Mouse (Mus musculus) hindbrain, postnatal 0 days (tissue): ENCODE data around the gene Fdxacb1. TPM values are rescaled to one million over a fixed set of nuclear protein-coding genes. Genes with fewer than 3 reads are reported as not detected.

Experiments
- ATAC-seq: fragments of 200-750 bp; cut with Nextera tagmentation; 2 replicates; pipeline ENCODE4 v1.8.0; 2017; ENCODE audit warnings: mild to moderate bottlenecking, moderate TSS enrichment, moderate library complexity
- DNase-seq: peaks from one replicate; pipeline ENCODE4 v3.0.0-alpha.2; 2015; ENCODE audit warnings: low spot score
- H3K27ac ChIP-seq: fragments of 300-500 bp; sonication (generic); 2 replicates; pipeline ENCODE4 v1.5.1; 2014; ENCODE audit warnings: mild to moderate bottlenecking
- H3K27me3 ChIP-seq: fragments of 300-500 bp; sonication (generic); 2 replicates; pipeline ENCODE4 v1.6.1; 2014; ENCODE audit warnings: low read length, mixed read lengths; ENCODE audit not compliant: insufficient read depth
- H3K36me3 ChIP-seq: fragments of 300-500 bp; sonication (generic); 2 replicates; pipeline ENCODE4 v1.6.1; 2014; ENCODE audit warnings: low read length, mixed read lengths; ENCODE audit not compliant: insufficient read depth
- H3K4me1 ChIP-seq: fragments of 300-500 bp; sonication (generic); 2 replicates; pipeline ENCODE4 v1.6.1; 2014; ENCODE audit warnings: antibody characterized with exemption, low read length, mixed read lengths; ENCODE audit not compliant: insufficient read depth
- H3K4me2 ChIP-seq: fragments of 300-500 bp; sonication (generic); 2 replicates; pipeline ENCODE4 v1.6.1; 2014; ENCODE audit warnings: low read depth, mild to moderate bottlenecking, low read length, moderate library complexity, mixed read lengths
- H3K4me3 ChIP-seq: fragments of 300-500 bp; sonication (generic); 2 replicates; pipeline ENCODE4 v1.5.1; 2014; ENCODE audit warnings: low read length
- H3K9ac ChIP-seq: fragments of 300-500 bp; sonication (generic); replicated peaks from 2 replicates; pipeline ENCODE4 v1.6.1; 2014; ENCODE audit warnings: mild to moderate bottlenecking, low read length, moderate library complexity, mixed read lengths
- H3K9me3 ChIP-seq: fragments of 300-500 bp; sonication (generic); 2 replicates; pipeline ENCODE4 v1.6.1; 2016; ENCODE audit warnings: low read length, mixed read lengths
- CTCF ChIP-seq: IDR thresholded peaks from 2 replicates; pipeline ENCODE4 v1.5.1; 2016; ENCODE audit warnings: antibody characterized with exemption, control low read depth, low read depth
- WGBS: fragments of 180-500 bp; shearing (Covaris S2); extraction: QIAGEN DNeasy Blood & Tissue Kit; methylation state at CpG from one replicate; pipeline ENCODE4 v1.1.7; 2014; 5-methylcytosine and 5-hydroxymethylcytosine counted together
- polyA plus RNA-seq: library from polyadenylated mRNA; unstranded; fragments of >200 nt; fragmentation: Nextera tagmentation; extraction: Ambion mirVana; gene quantifications from 2 replicates; pipeline ENCODE4 v1.2.1, GENCODE M21; 2015
- total RNA-seq: library from RNA; depleted of rRNA; stranded (reverse); fragments of >200 nt; gene quantifications from 2 replicates; pipeline ENCODE4 v1.2.3, GENCODE M21; 2014

The Fdxacb1 gene
- total and polyA plus RNA-seq, 2 experiments from 2014 or later = 8.9 to 12.0 TPM

GRCm38 (mm10) chr9:50746214-50746677 is 21.8 kb upstream of the Fdxacb1 start, which contains the start of gene 2310030G06Rik:
Gene 2310030G06Rik (minus strand): TSS chr9:50746536.
- Histone ChIP-seq H3K4me2 (peak within 1 kb of the TSS; percentile 58), H3K36me3 (no peaks in the 10 kb centered on the region), H3K9me3 (no peaks in the 10 kb centered on the region), H3K4me3 (peak within 1 kb of the TSS; percentile 34), H3K27ac (no peak within 1 kb of the TSS), H3K4me1 (peaks cover 6% of the 10 kb centered on the region; the same call in 1 of the 2 replicates), H3K9ac (peak within 1 kb of the TSS; percentile 31; the same call in 1 of the 2 replicates), H3K27me3 (no peaks in the 10 kb centered on the region)
- peak; percentile 52 for DNase-seq
- TF ChIP-seq CTCF = peak; percentile 32; the same call in 1 of the 2 replicates
- ATAC-seq = no peak
- WGBS = 4% methylated on average over 19 of the region's 19 CpGs

- Histone ChIP-seq H3K4me2 (no peak overlapping the region), H3K36me3 (no peaks in the 10 kb centered on the region), H3K4me1 (peaks cover 16% of the 10 kb centered on the region), H3K4me3 (no peak overlapping the region), H3K27ac (no peak overlapping the region), H3K27me3 (no peaks in the 10 kb centered on the region), H3K9me3 (no peaks in the 10 kb centered on the region), H3K9ac (no peak overlapping the region)
- ATAC-seq = no peak
- DNase-seq = no peak
- WGBS = 49% methylated on average over 6 of the region's 6 CpGs
- TF ChIP-seq CTCF = no peak
These were observed 17.3 kb upstream of the Fdxacb1 start for GRCm38 (mm10) chr9:50750706-50751105.

GRCm38 (mm10) chr9:50751323-50751722 is 16.7 kb upstream of the Fdxacb1 start, which contains the start of gene Cryab:
Gene Cryab (plus strand): TSS chr9:50751325.
- Histone ChIP-seq H3K27me3 (no peaks in the 10 kb centered on the region), H3K4me1 (peaks cover 11% of the 10 kb centered on the region), H3K4me2 (no peak within 1 kb of the TSS), H3K4me3 (no peak within 1 kb of the TSS), H3K36me3 (no peaks in the 10 kb centered on the region), H3K9me3 (no peaks in the 10 kb centered on the region), H3K27ac (peak within 1 kb of the TSS; percentile 26; the same call in 1 of the 2 replicates), H3K9ac (no peak within 1 kb of the TSS)
- DNase-seq (no peak), ATAC-seq (no peak)
- no peak for TF ChIP-seq CTCF
- WGBS = 74% methylated on average over 22 of the region's 22 CpGs

GRCm38 (mm10) chr9:50752054-50752602 is 15.9 kb upstream of the Fdxacb1 start, which contains the start of gene Hspb2:
Gene Hspb2 (minus strand): TSS chr9:50752354.
- 50% methylated on average over 14 of the region's 14 CpGs for WGBS
- Histone ChIP-seq H3K4me3 (no peak within 1 kb of the TSS), H3K4me2 (peak within 1 kb of the TSS; percentile 16; the same call in 1 of the 2 replicates), H3K27ac (peak within 1 kb of the TSS; percentile 26; the same call in 1 of the 2 replicates), H3K27me3 (no peaks in the 10 kb centered on the region), H3K9me3 (no peaks in the 10 kb centered on the region), H3K4me1 (peaks cover 9% of the 10 kb centered on the region), H3K9ac (no peak within 1 kb of the TSS; the same call in 1 of the 2 replicates), H3K36me3 (no peaks in the 10 kb centered on the region)
- TF ChIP-seq CTCF = no peak
- DNase-seq = no peak
- peak; percentile 51; the same call in 1 of the 2 replicates for ATAC-seq

- H3K36me3 ChIP-seq = no peaks in the 10 kb centered on the region
These were observed 15.0 kb upstream of the Fdxacb1 start for GRCm38 (mm10) chr9:50752784-50753615.

DNA sequence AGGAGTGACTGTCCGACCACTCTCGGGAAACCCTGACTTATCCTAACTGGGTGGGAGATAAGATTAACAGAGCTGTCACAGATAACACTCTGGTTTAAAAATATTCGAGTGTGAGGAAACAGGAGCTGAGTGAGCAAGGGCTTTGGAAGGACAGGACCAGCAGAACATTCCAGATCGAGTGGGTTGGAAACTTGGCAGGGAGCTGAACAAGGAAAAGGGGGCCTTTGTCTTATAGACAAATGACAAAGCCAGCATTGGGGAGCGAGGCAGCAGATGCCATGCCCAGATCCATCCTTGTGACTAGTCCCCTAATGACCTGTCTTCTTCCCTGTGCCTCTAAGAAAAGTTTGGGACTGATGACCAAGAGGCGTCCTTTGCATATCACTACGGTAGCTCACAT is 14.1 kb upstream of the Fdxacb1 start:
- Histone ChIP-seq H3K9me3 (no peaks in the 10 kb centered on the region), H3K4me3 (no peak overlapping the region), H3K4me1 (peaks cover 9% of the 10 kb centered on the region), H3K36me3 (no peaks in the 10 kb centered on the region), H3K27me3 (no peaks in the 10 kb centered on the region), H3K9ac (no peak overlapping the region), H3K27ac (no peak overlapping the region), H3K4me2 (peak overlapping the region; percentile 16; the same call in 1 of the 2 replicates)
- no peak for DNase-seq
- no peak for ATAC-seq
- WGBS = 61% methylated on average over 7 of the region's 7 CpGs
- TF ChIP-seq CTCF = no peak

More at GRCm38 (mm10) chr9:50752784-50753615, 15.0 kb upstream of the Fdxacb1 start:
- H3K27ac ChIP-seq = no peak overlapping the region
- ATAC-seq (peak; percentile 83), DNase-seq (peak; percentile 62)
- H3K4me3 ChIP-seq = no peak overlapping the region
- no peaks in the 10 kb centered on the region for H3K27me3 ChIP-seq
- H3K4me2 ChIP-seq = peak overlapping the region; percentile 16
- H3K9me3 ChIP-seq = no peaks in the 10 kb centered on the region
- TF ChIP-seq CTCF = no peak
- no peak overlapping the region; the same call in 1 of the 2 replicates for H3K9ac ChIP-seq
- 64% methylated on average over 17 of the region's 17 CpGs for WGBS
- peaks cover 9% of the 10 kb centered on the region for H3K4me1 ChIP-seq
